In the genomic region with DNA sequence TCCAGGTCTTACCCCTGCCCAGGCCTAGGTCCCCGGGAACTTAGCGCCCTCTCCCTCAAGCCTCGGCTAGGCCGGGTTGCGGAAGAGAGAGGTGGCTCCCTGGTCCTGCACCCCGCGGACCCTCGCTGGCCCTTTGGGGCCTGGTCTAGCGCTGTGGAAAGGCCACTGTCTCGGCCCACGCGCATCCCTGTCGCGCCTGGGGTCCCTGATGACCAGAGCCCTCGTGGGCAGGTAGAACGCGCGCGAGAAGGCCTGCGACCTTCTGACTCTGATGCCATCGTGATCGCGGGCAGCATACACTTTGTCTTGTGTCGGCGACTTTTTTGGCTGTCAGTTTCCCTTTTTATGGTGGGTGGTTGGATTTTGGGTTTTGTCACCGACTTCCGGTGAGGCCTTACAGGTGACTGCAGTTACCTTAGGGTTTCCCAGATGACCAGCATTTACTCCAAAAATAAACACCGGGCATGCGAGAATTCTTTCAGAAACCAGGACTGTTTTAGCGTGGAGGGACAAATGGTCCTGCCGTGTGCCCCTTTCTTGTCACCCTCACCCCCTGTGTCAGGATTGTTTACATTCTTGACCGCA, we compare ENCODE assay signal across 8 mouse cellular contexts. TPM values are rescaled to one million over a fixed set of nuclear protein-coding genes. Genes with fewer than 3 reads are reported as not detected.
DNase-seq lines count a peak whose midpoint lies in the region; ATAC-seq and TF ChIP-seq lines count a peak whose summit lies in the region.

A gene (minus strand): TSS at position 223 of the 585 bp plus-strand sequence.

- H3K4me1 ChIP-seq in cerebellum, adult 2 months (ENCODE audit: control insufficient read depth, insufficient read depth, low read length): peaks cover 9% of the 10 kb centered on the region; the same call in 1 of the 2 replicates
- no peaks in the 10 kb centered on the region for H3K4me1 ChIP-seq in neural tube, embryonic 11.5 days (ENCODE audit: control insufficient read depth, insufficient read depth, low read length)
- H3K4me1 ChIP-seq in forebrain, embryonic 13.5 days: peaks cover 29% of the 10 kb centered on the region
- H3K4me1 ChIP-seq in neural tube, embryonic 12.5 days: peaks cover 14% of the 10 kb centered on the region

- H3K9ac ChIP-seq in neural tube, embryonic 11.5 days (ENCODE audit: low read length): peak within 1 kb of the TSS; percentile 94
- H3K9ac ChIP-seq in forebrain, embryonic 13.5 days: peak within 1 kb of the TSS; percentile 94
- peak within 1 kb of the TSS; percentile 84 for H3K9ac ChIP-seq in neural tube, embryonic 12.5 days

- peak within 1 kb of the TSS; percentile 91 for H3K27ac ChIP-seq in cerebellum, adult 2 months (ENCODE audit: insufficient read depth, low read length)
- 0 out of 2 replicates have a peak within 1 kb of the TSS, but pooled peaks have one; percentile 31 for H3K27ac ChIP-seq in neural tube, embryonic 11.5 days (ENCODE audit: low read depth, low read length)
- no peak within 1 kb of the TSS for H3K27ac ChIP-seq in forebrain, embryonic 13.5 days
- 0 out of 2 replicates have a peak within 1 kb of the TSS, but pooled peaks have one; percentile 18 for H3K27ac ChIP-seq in neural tube, embryonic 12.5 days

- TF ChIP-seq CTCF in cerebellum, adult 2 months (IDR thresholded peaks at IDR 0.05; ENCODE audit: borderline replicate concordance, insufficient read depth, low read depth, low read length): no peak

- under 1% methylated on average over 32 of the region's 32 CpGs for WGBS in cerebellum, adult 2 months
- 2% methylated on average over 32 of the region's 32 CpGs for WGBS in neural tube, embryonic 11.5 days
- WGBS in forebrain, embryonic 13.5 days: 1% methylated on average over 32 of the region's 32 CpGs
- under 1% methylated on average over 32 of the region's 32 CpGs for WGBS in neural tube, embryonic 12.5 days

- no peak for TF ChIP-seq POLR2A in cerebellum, adult 2 months (IDR thresholded peaks at IDR 0.05; ENCODE audit: borderline replicate concordance, insufficient read depth, low read length)

- peak; percentile 64 for ATAC-seq in neural tube, embryonic 11.5 days (ENCODE audit: insufficient read depth, low FRiP score, low TSS enrichment)
- ATAC-seq in forebrain, embryonic 13.5 days: peak; percentile 73
- ATAC-seq in neural tube, embryonic 12.5 days (ENCODE audit: low FRiP score, low read depth): peak; percentile 72

- peak within 1 kb of the TSS; percentile 81 for H3K4me2 ChIP-seq in neural tube, embryonic 11.5 days (ENCODE audit: low read depth)
- peak within 1 kb of the TSS; percentile 90 for H3K4me2 ChIP-seq in forebrain, embryonic 13.5 days
- peak within 1 kb of the TSS; percentile 92 for H3K4me2 ChIP-seq in neural tube, embryonic 12.5 days (replicated peaks)

- H3K27me3 ChIP-seq in cerebellum, adult 2 months (ENCODE audit: control insufficient read depth, insufficient read depth, low read length): no peaks in the 10 kb centered on the region
- no peaks in the 10 kb centered on the region for H3K27me3 ChIP-seq in neural tube, embryonic 11.5 days (ENCODE audit: control insufficient read depth, insufficient read depth, low read length)
- H3K27me3 ChIP-seq in forebrain, embryonic 13.5 days: no peaks in the 10 kb centered on the region
- no peaks in the 10 kb centered on the region for H3K27me3 ChIP-seq in neural tube, embryonic 12.5 days (replicated peaks)

- peak within 1 kb of the TSS; percentile 93 for H3K4me3 ChIP-seq in cerebellum, adult 2 months (replicated peaks; ENCODE audit: insufficient read depth, low read depth, low read length)
- H3K4me3 ChIP-seq in neural tube, embryonic 11.5 days (ENCODE audit: low read depth, low read length): peak within 1 kb of the TSS; percentile 93
- H3K4me3 ChIP-seq in forebrain, embryonic 13.5 days: peak within 1 kb of the TSS; percentile 94
- peak within 1 kb of the TSS; percentile 71 for H3K4me3 ChIP-seq in neural tube, embryonic 12.5 days

- H3K9me3 ChIP-seq in neural tube, embryonic 11.5 days (ENCODE audit: control insufficient read depth, low read length): no peaks in the 10 kb centered on the region
- H3K9me3 ChIP-seq in forebrain, embryonic 13.5 days (replicated peaks): no peaks in the 10 kb centered on the region
- H3K9me3 ChIP-seq in neural tube, embryonic 12.5 days: no peaks in the 10 kb centered on the region

- no peaks in the 10 kb centered on the region for H3K36me3 ChIP-seq in neural tube, embryonic 11.5 days (ENCODE audit: control insufficient read depth, insufficient read depth, low read length)
- H3K36me3 ChIP-seq in forebrain, embryonic 13.5 days (ENCODE audit: poor library complexity, severe bottlenecking): 0 out of 2 replicates have a peak, but pooled peaks cover 5% of the 10 kb centered on the region
- H3K36me3 ChIP-seq in neural tube, embryonic 12.5 days: peaks cover 5% of the 10 kb centered on the region; the same call in 1 of the 2 replicates

- DNase-seq in cerebellum, adult 2 months: peak in 1 of 2 experiments; percentile 50
- no peak for DNase-seq in cerebellum, adult 9-11 months
- no peak for DNase-seq in neural tube, embryonic 11.5 days (ENCODE audit: low spot score)
- DNase-seq in neural tube, embryonic 10.5 days (ENCODE audit: extremely low spot score, low spot score): no peak
- peak; percentile 61 for DNase-seq in liver
- no peak for DNase-seq in frontal cortex, postnatal 10 days (ENCODE audit: low spot score in 2 of 2)

RNA-seq across cellular contexts. Expression of the gene that starts here (rescaled TPM):
- not detected in 2 replicates for polyA plus RNA-seq in cerebellum, adult 2 months (2012; rRNA removed)
- 1.0 and 1.1 TPM in 2 replicates for polyA plus RNA-seq in neural tube, embryonic 11.5 days (2014; fragmentation: Nextera tagmentation; extraction: Ambion mirVana)
- polyA plus RNA-seq in forebrain, embryonic 13.5 days (2015; fragmentation: Nextera tagmentation; extraction: Ambion mirVana): 1.7 and 1.8 TPM in 2 replicates
- polyA plus RNA-seq in neural tube, embryonic 12.5 days (2016; fragmentation: Nextera tagmentation; extraction: Ambion mirVana): 2.2 and 2.7 TPM in 2 replicates
